Mouse (Mus musculus): ENCODE data around the gene Cyb5b. TPM values are rescaled to one million over a fixed set of nuclear protein-coding genes. Genes with fewer than 3 reads are reported as not detected.
A peak's percentile ranks its signal among the peaks of the same experiment; 100 is the strongest.

The Cyb5b gene
- total RNA-seq, 2 experiments from 2014 or later: 83.4 to 84.5 TPM

- no peak for DNase-seq (ENCODE audit: low spot score in 2 of 2)
- intact Hi-C loops (cut with DNase I): no loop called here
These were observed 26.1 kb upstream of the Cyb5b start for GRCm38 (mm10) chr8:107124343-107124742.

- DNase-seq (ENCODE audit: low spot score in 2 of 2): no peak
- intact Hi-C loops (cut with DNase I): no loop called here
These were observed 21.0 kb upstream of the Cyb5b start for GRCm38 (mm10) chr8:107129171-107130025.

GRCm38 (mm10) chr8:107130028-107130427 is 20.4 kb upstream of the Cyb5b start:
- no peak for DNase-seq (ENCODE audit: low spot score in 2 of 2)
- intact Hi-C loops (cut with DNase I): no loop called here

GRCm38 (mm10) chr8:107132581-107133491 is 17.6 kb upstream of the Cyb5b start:
- no peak for DNase-seq (ENCODE audit: low spot score in 2 of 2)
- intact Hi-C loops (cut with DNase I): no loop called here

- DNase-seq (ENCODE audit: low spot score in 2 of 2): no peak
- intact Hi-C loops (cut with DNase I): no loop called here
These were observed 16.6 kb upstream of the Cyb5b start for GRCm38 (mm10) chr8:107133881-107134280.

- intact Hi-C loops (cut with DNase I): no loop called here
- DNase-seq (ENCODE audit: low spot score in 2 of 2): no peak
These were observed 14.3 kb upstream of the Cyb5b start for GRCm38 (mm10) chr8:107136003-107136612.

- DNase-seq (ENCODE audit: low spot score in 2 of 2): no peak
- intact Hi-C loops (cut with DNase I): no loop called here
These were observed 12.8 kb upstream of the Cyb5b start for GRCm38 (mm10) chr8:107137591-107137990.

GRCm38 (mm10) chr8:107138338-107138737 is 12.1 kb upstream of the Cyb5b start:
- intact Hi-C loops (cut with DNase I): no loop called here
- DNase-seq (ENCODE audit: low spot score in 2 of 2): no peak

- intact Hi-C loops (cut with DNase I): no loop called here
- peak; percentile 11 to 17 for DNase-seq (ENCODE audit: low spot score in 2 of 2)
These were observed 10.6 kb upstream of the Cyb5b start for GRCm38 (mm10) chr8:107139704-107140470.

- DNase-seq (ENCODE audit: low spot score in 2 of 2): no peak
- intact Hi-C loops (cut with DNase I): no loop called here
These were observed 7.9 kb upstream of the Cyb5b start for GRCm38 (mm10) chr8:107142539-107142938.

- intact Hi-C loops (cut with DNase I): no loop called here
- no peak for DNase-seq (ENCODE audit: low spot score in 2 of 2)
These were observed 6.9 kb upstream of the Cyb5b start for GRCm38 (mm10) chr8:107143501-107143900.

- DNase-seq (ENCODE audit: low spot score in 2 of 2): no peak
- intact Hi-C loops (cut with DNase I): no loop called here
These were observed 4.3 kb upstream of the Cyb5b start for GRCm38 (mm10) chr8:107146186-107146585.

GRCm38 (mm10) chr8:107148802-107149201 is 1.6 kb upstream of the Cyb5b start:
- no peak for DNase-seq (ENCODE audit: low spot score in 2 of 2)
- intact Hi-C loops (cut with DNase I): no loop called here

GRCm38 (mm10) chr8:107150057-107150403 is 410 bp upstream of the Cyb5b start:
- intact Hi-C loops (cut with DNase I): no loop called here
- no peak for DNase-seq (ENCODE audit: low spot score in 2 of 2)

- DNase-seq (ENCODE audit: low spot score in 2 of 2): peak in 1 of 2 experiments; percentile 34
- intact Hi-C loops (cut with DNase I): no loop called here
These were observed 926 bp downstream of the Cyb5b start for GRCm38 (mm10) chr8:107151212-107151920.

- intact Hi-C loops (cut with DNase I): no loop called here
- DNase-seq (ENCODE audit: low spot score in 2 of 2): no peak
These were observed 3.1 kb downstream of the Cyb5b start for GRCm38 (mm10) chr8:107153326-107154210.

- intact Hi-C loops (cut with DNase I): no loop called here
- DNase-seq (ENCODE audit: low spot score in 2 of 2): no peak
These were observed 6.4 kb downstream of the Cyb5b start for GRCm38 (mm10) chr8:107156816-107157215.

- intact Hi-C loops (cut with DNase I): no loop called here
- DNase-seq (ENCODE audit: low spot score in 2 of 2): no peak
These were observed 7.4 kb downstream of the Cyb5b start for GRCm38 (mm10) chr8:107157836-107158235.

Measured in left cerebral cortex, postnatal 14 days (tissue).